Mouse (Mus musculus) heart, adult 2 months (tissue): ENCODE measurements at regions not wholly inside any gene's neighbourhood (a gene's known extent, or its start where the extent isn't known, plus 50 kb on each side); places are given as distances from the start of the nearest gene placed in this dataset.
A peak's percentile ranks its signal among the peaks of the same experiment; 100 is the strongest.

Experiments
- DNase-seq, 2 experiments: peaks; one replicate each; pipeline ENCODE4 v3.0.0; 2021
- H3K27ac ChIP-seq: fragments of 200-600 bp; 2 replicates; pipeline ENCODE4 v1.8.1; 2022
- H3K27me3 ChIP-seq: fragments of 200-500 bp; 2 replicates; pipeline ENCODE4 v1.6.1; 2012; ENCODE audit warnings: mild to moderate bottlenecking, low read length, inconsistent platforms, mixed read lengths; ENCODE audit not compliant: control insufficient read depth, insufficient read depth
- H3K36me3 ChIP-seq: fragments of 200-500 bp; 2 replicates; pipeline ENCODE4 v1.6.1; 2012; ENCODE audit warnings: low read length, inconsistent platforms; ENCODE audit not compliant: control insufficient read depth, insufficient read depth
- H3K4me1 ChIP-seq: fragments of 200-500 bp; 2 replicates; pipeline ENCODE4 v1.6.1; 2011; ENCODE audit warnings: low read length; ENCODE audit not compliant: control insufficient read depth, insufficient read depth
- H3K4me3 ChIP-seq: fragments of 200-600 bp; 2 replicates; pipeline ENCODE4 v1.8.1; 2022
- H3K79me2 ChIP-seq: fragments of 200-500 bp; replicated peaks from 2 replicates; pipeline ENCODE4 v1.6.1; 2012; ENCODE audit warnings: mild to moderate bottlenecking, inconsistent platforms, low read length, moderate library complexity, mixed read lengths; ENCODE audit not compliant: control insufficient read depth, insufficient read depth
- H3K9ac ChIP-seq: fragments of 200-500 bp; 2 replicates; pipeline ENCODE4 v1.6.1; 2012; ENCODE audit warnings: low read depth, mild to moderate bottlenecking, control low read depth, inconsistent platforms, low read length, mixed read lengths
- CTCF ChIP-seq: fragments of 200-600 bp; IDR thresholded peaks from 2 replicates; pipeline ENCODE4 v1.8.1; 2022; ENCODE audit warnings: antibody characterized with exemption, mild to moderate bottlenecking, moderate library complexity
- EP300 ChIP-seq: fragments of 200-500 bp; IDR thresholded peaks from 2 replicates; pipeline ENCODE4 v1.6.1; 2011; ENCODE audit warnings: low read depth, low read length, control low read depth; ENCODE audit not compliant: insufficient read depth
- POLR2A ChIP-seq: fragments of 200-500 bp; IDR thresholded peaks from 2 replicates; pipeline ENCODE4 v1.6.1; 2011; ENCODE audit warnings: mild to moderate bottlenecking, low read depth, low read length, control low read depth; ENCODE audit not compliant: insufficient read depth
- WGBS: fragments of 180-500 bp; shearing (Covaris S2); methylation state at CpG from one replicate; pipeline ENCODE4 v1.1.7; 2018; 5-methylcytosine and 5-hydroxymethylcytosine counted together
- intact Hi-C: fragments of 180-260 bp; cut with DNase I; formaldehyde crosslinking; loops from one replicate; pipeline ENCODE4 v1.15.1; 2025

DNA sequence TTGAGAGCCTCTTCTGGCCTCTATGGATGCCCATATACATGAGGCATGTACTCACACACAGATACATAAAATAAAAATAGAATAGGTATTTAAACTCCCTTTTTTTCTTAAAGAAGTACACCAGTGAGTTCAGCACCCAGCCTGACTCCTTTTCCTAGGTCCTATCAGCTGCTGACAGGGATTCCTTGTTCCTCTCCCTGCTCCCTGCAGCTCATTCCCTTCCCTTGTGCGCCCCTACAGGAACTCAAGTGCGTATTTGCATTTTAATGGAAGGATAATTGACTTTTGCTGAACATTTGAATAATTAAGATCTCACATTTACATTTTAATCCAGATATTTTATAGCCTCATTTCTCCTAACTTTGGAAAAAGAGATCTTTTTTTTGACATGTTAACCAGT, 589.7 kb upstream of the Fbxo33 start:
- no peak overlapping the region for H3K4me3 ChIP-seq
- no peaks in the 10 kb centered on the region for H3K36me3 ChIP-seq
- WGBS = 27% methylated on average over 2 of the region's 2 CpGs
- no peak for TF ChIP-seq CTCF
- no peak for TF ChIP-seq POLR2A
- no peak for TF ChIP-seq EP300
- no peak overlapping the region for H3K27ac ChIP-seq
- no peaks in the 10 kb centered on the region for H3K27me3 ChIP-seq
- H3K79me2 ChIP-seq = no peaks in the 10 kb centered on the region
- H3K4me1 ChIP-seq = no peaks in the 10 kb centered on the region
- intact Hi-C loops = no loop called here
- no peak overlapping the region for H3K9ac ChIP-seq
- DNase-seq = no peak

DNA sequence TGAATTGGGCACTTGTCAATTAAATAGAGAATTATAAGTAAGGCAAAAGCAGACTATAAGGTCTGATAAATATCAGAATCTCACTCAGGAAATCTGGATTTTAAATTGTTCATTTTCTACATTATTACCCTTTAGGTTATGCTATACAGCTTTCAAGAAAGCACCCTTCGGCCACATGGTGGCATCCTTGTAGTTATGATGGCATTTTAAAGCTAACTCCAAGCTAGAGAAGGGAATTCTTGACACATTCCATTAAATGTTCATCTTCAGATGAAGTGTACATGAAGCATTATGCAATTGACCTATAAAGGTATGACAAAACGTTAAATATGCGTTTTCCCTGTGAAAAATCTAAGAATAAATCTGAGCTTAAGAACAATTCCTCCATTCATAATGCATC, 578.5 kb upstream of the Fbxo33 start:
- DNase-seq = no peak
- intact Hi-C loops = no loop called here

DNA sequence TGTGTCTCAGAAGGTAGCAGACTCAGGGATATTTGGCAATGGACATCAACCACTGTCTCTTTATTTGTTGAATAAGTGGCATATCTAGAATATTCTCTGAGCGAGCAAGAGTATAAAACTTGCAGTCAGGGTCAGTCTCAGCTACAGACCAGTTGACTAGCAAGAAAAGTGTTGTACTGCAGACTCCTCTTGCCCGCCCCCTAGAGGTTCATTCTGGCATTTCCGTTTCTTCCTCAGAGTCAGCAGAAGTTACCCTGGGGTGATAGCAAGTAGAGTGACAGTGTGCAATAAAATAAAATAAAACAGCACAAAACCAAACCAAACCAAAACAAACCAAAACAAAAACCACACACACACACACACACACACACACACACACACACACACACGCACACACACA, 571.9 kb upstream of the Fbxo33 start:
- H3K4me3 ChIP-seq = no peak overlapping the region
- TF ChIP-seq POLR2A (no peak), CTCF (peak; percentile 18; the same call in 1 of the 2 replicates)
- intact Hi-C loops = no loop called here
- H3K79me2 ChIP-seq = no peaks in the 10 kb centered on the region
- H3K36me3 ChIP-seq = no peaks in the 10 kb centered on the region
- DNase-seq = no peak
- 49% methylated on average over 4 of the region's 4 CpGs for WGBS
- H3K4me1 ChIP-seq = no peaks in the 10 kb centered on the region
- H3K9ac ChIP-seq = no peak overlapping the region
- no peak overlapping the region for H3K27ac ChIP-seq
- H3K27me3 ChIP-seq = no peaks in the 10 kb centered on the region

More for the DNA sequence above, 578.5 kb upstream of the Fbxo33 start:
- no peak for TF ChIP-seq EP300
- TF ChIP-seq POLR2A = no peak
- TF ChIP-seq CTCF = peak; percentile 43
- 44% methylated on average over 3 of the region's 3 CpGs for WGBS
- Histone ChIP-seq H3K4me3 (no peak overlapping the region), H3K9ac (no peak overlapping the region), H3K79me2 (no peaks in the 10 kb centered on the region), H3K36me3 (no peaks in the 10 kb centered on the region), H3K27me3 (no peaks in the 10 kb centered on the region), H3K4me1 (no peaks in the 10 kb centered on the region), H3K27ac (no peak overlapping the region)

DNA sequence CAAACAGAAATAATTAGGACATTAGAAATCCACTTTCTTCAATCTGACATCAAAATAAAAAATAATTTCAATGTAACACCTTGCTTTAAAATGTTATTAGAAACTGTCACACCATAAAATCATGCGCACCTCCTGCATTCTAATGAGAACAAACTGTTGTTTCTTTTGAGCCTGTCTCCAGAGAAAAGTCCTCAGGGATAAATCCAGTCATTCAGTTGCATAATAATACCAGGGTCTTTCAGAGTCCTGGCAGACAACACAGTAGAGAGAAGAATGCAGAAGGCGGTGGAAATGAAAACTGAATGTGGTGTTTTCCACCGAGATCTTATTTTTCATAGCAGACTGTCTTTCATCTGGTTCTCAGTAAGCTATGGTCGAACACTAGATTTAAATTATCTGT, 567.3 kb upstream of the Fbxo33 start:
- Histone ChIP-seq H3K36me3 (no peaks in the 10 kb centered on the region), H3K79me2 (no peaks in the 10 kb centered on the region), H3K9ac (no peak overlapping the region), H3K27ac (no peak overlapping the region), H3K4me1 (no peaks in the 10 kb centered on the region), H3K27me3 (no peaks in the 10 kb centered on the region), H3K4me3 (no peak overlapping the region)
- WGBS = 80% methylated on average over 4 of the region's 4 CpGs
- no peak for TF ChIP-seq CTCF
- TF ChIP-seq POLR2A = no peak
- no peak for TF ChIP-seq EP300
- no peak for DNase-seq
- intact Hi-C loops = no loop called here

DNA sequence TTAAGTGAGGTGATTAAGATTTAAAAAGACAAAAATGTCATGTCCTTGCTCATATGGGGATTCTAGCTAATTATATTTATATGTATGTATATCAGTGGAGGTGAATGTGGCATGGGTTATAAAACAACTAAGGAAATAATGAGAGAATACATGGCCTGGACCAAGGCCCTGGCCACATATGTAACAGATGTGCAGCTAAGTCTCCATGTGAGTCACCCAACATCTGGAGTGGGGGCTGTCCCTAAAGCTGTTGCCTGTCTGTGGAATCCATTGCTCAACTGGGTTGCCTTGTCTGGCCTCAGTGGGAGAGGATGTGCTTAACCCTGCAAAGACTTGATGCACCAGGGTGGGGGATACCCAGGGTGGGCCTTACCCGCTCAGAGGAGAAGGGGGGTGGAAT, 551.5 kb upstream of the Fbxo33 start:
- Histone ChIP-seq H3K27me3 (no peaks in the 10 kb centered on the region), H3K9ac (no peak overlapping the region), H3K79me2 (no peaks in the 10 kb centered on the region), H3K27ac (no peak overlapping the region), H3K36me3 (no peaks in the 10 kb centered on the region), H3K4me3 (no peak overlapping the region), H3K4me1 (no peaks in the 10 kb centered on the region)
- TF ChIP-seq POLR2A (no peak), EP300 (no peak), CTCF (no peak)
- no peak for DNase-seq
- 100% methylated on average over 1 of the region's 1 CpGs for WGBS
- intact Hi-C loops = no loop called here

DNA sequence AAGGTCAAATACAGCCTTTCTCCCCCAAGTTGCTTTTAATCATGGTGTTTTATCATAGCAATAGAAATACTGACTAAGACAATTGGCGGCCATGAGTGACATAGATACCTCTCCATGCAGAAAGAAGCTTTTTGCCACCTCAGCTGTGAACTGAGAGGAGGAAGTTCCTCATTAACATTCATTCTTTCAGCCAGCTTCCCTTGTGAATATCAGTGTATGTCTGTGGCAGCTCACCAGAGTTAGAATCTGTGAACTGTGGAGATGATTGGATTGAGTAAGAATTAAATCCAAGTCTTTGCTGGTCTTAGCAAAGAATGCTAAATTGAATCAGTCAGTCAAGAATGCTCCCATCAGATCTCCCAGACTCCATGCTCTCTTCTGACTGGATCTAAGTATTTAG, 542.7 kb upstream of the Fbxo33 start:
- no peak for TF ChIP-seq CTCF
- no peak for TF ChIP-seq POLR2A
- no peak for TF ChIP-seq EP300
- no peak overlapping the region for H3K9ac ChIP-seq
- WGBS = 60% methylated on average over 1 of the region's 1 CpGs
- H3K27me3 ChIP-seq = no peaks in the 10 kb centered on the region
- no peak overlapping the region for H3K27ac ChIP-seq
- H3K4me3 ChIP-seq = no peak overlapping the region
- no peaks in the 10 kb centered on the region for H3K79me2 ChIP-seq
- intact Hi-C loops = no loop called here
- no peak for DNase-seq
- H3K4me1 ChIP-seq = no peaks in the 10 kb centered on the region
- H3K36me3 ChIP-seq = no peaks in the 10 kb centered on the region

DNA sequence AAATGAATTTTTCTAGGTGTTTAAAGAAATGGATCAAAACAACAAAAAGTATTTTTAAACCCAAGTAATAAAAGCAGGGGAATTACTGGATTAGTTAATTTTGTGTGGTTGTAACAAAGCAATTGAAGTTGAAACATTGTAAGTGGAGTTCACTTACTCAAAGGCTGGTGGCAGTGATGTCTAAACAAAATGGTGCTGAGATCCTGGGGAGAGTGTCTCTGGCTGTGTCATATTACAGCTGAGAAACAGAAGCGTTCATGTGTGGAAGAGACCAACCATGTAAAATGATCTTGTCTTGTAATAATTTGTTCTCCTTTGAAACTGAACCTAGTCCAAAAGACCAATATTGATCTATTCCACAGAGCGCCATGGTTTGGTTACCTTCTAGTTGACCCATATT, 525.2 kb upstream of the Fbxo33 start:
- Histone ChIP-seq H3K36me3 (no peaks in the 10 kb centered on the region), H3K27me3 (no peaks in the 10 kb centered on the region), H3K79me2 (no peaks in the 10 kb centered on the region), H3K4me3 (no peak overlapping the region), H3K4me1 (no peaks in the 10 kb centered on the region), H3K27ac (no peak overlapping the region), H3K9ac (no peak overlapping the region)
- intact Hi-C loops = no loop called here
- 88% methylated on average over 2 of the region's 2 CpGs for WGBS
- TF ChIP-seq EP300 = no peak
- TF ChIP-seq CTCF = no peak
- no peak for TF ChIP-seq POLR2A
- no peak for DNase-seq
